Mouse (Mus musculus): ENCODE results near the gene Syt15.

Gene Syt15

DNA sequence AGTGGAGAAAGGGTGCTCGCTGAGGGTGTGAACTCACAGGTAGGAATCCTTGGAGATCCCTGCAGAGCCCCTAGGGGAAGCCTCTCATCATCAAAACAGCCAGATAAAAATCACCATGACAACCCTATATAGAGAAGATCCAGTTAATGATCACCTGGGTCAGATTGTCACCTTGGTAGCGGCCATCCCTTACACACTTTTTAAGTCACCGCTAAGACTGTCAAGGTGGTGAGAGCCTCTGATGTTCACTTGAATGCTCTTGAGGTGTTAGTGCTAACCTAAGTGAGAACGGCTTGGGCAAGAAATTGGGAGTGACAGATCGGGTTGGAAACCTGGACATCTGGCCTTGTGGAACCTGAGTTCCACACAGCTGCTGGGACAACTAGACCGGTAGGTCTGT lies at the start of gene Syt15:
Gene Syt15, plus strand, starts transcription at position 301 of the 400 bp plus-strand sequence.
- in situ Hi-C loops (cut with MboI, MseI): no loop called here

DNA sequence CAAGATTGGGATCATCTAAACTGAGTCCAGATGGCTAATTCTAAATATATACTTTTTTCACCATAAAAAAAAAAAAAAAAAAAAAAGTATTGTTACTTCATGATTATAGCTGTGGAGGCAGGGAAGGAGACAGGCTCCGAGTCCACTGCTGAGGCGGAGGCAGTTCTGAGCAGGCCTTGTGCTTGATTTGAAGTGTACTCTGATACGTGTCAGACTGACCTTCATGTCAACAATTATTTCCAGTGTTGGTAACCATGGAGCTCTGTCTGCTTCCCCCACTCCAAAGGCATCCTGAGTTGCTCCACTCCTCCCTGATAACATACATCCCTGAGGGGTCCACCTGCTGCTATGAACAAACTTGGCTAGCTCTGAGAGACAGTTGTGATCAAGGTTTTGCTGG lies 48.3 kb upstream of the Syt15 start:
- in situ Hi-C loops (cut with MboI, MseI): no loop called here

GRCm38 (mm10) chr14:34179351-34179750 lies 40.0 kb upstream of the Syt15 start:
- in situ Hi-C loops (cut with MboI, MseI): no loop called here

DNA sequence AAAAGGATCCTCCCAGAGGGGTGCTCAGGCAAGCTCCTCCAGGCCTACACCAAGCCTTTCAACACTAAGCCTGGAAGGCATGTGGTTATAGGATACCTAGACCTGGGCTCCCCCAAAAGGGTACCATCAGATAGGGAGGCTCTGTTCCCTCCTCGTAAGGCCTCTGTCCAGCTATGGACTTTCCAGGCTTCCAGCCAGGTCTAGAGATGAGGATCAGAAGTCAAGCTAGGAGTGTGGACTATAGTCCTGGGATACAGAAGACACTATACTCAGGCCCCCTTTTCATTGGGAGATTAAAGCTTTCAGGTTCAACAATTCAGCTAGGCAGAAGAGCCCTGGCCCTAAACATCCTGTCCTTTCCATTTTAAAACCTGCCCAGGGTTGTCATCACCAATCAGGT lies 36.3 kb upstream of the Syt15 start:
- in situ Hi-C loops (cut with MboI, MseI): no loop called here

DNA sequence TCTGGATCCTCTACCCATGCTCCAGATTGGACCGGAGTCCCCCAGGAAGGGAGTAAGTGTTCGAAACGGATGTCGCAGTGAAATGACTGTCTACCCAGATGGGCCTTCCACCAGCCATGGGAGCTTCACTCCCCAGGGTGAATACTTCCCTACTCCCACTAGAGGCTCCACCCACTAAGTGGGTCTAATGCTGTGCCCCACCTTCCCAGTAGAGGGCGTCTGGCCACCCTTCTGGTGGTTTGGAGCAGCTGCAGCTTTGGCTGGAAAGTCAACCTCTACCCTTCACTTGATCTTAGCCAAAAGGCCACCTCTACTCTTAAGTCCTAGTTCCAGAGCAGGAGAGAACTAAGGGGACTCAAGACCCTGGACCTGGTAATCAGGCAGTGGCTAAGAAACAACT lies 30.8 kb upstream of the Syt15 start:
- in situ Hi-C loops (cut with MboI, MseI): no loop called here

- in situ Hi-C loops (cut with MboI, MseI): no loop called here
Measured at GRCm38 (mm10) chr14:34190361-34190760, 29.0 kb upstream of the Syt15 start.

GRCm38 (mm10) chr14:34193879-34194278 lies 25.5 kb upstream of the Syt15 start:
- in situ Hi-C loops (cut with MboI, MseI): no loop called here

- in situ Hi-C loops (cut with MboI, MseI): no loop called here
Measured at GRCm38 (mm10) chr14:34195466-34195865, 23.9 kb upstream of the Syt15 start.

DNA sequence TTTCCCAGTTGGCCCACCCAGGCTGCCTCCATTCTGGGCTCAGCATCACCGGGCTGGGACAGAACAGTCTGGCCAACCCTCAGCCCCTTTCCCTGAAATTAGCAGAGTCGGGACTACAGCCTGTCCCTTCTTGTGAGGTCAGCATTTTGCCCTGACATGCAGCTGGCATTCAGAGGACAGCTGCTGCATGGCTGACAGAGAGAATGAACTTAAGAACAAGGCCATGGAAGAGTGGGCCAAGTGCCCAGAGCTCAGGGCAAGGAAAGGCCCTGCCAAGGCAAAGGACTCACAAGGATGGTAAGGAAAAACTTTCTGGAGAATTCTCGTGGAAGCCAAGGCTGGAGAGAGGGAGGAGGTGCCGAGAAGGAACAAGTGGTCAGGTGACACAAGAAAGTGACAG lies 22.7 kb upstream of the Syt15 start:
- in situ Hi-C loops (cut with MboI, MseI): no loop called here

DNA sequence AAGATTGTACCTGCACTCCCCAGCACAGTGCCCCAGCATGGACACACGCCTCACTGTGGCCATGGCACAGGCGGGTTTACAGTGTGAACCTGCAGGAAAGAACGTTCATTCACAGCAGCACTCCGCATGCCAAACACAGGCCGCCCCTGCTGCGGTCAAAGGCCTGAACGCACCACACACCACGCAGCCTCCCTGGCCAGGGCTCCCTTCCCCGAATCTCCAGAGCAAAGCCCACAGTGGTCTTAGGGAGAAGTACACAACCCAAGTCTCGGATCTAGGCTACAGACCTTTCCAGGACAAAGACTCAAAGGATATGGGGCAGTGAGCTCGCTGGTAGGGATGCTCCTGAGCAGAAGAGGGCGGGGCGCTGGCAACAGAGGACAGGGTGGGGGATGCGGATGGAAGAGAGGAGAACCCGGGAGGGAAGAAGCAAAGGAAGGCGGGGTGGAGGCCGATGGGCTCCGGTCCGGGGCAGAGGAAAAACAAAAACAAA lies 18.6 kb upstream of the Syt15 start:
- in situ Hi-C loops (cut with MboI, MseI): no loop called here

GRCm38 (mm10) chr14:34201231-34202035 lies 18.0 kb upstream of the Syt15 start, which contains the start of gene Gprin2:
Gene Gprin2, minus strand, starts transcription at chr14:34201653.
- in situ Hi-C loops (cut with MboI, MseI): no loop called here

- in situ Hi-C loops (cut with MboI, MseI): no loop called here
Measured at GRCm38 (mm10) chr14:34207996-34208395, 11.4 kb upstream of the Syt15 start.

GRCm38 (mm10) chr14:34208651-34209050 lies 10.7 kb upstream of the Syt15 start:
- in situ Hi-C loops (cut with MboI, MseI): no loop called here

DNA sequence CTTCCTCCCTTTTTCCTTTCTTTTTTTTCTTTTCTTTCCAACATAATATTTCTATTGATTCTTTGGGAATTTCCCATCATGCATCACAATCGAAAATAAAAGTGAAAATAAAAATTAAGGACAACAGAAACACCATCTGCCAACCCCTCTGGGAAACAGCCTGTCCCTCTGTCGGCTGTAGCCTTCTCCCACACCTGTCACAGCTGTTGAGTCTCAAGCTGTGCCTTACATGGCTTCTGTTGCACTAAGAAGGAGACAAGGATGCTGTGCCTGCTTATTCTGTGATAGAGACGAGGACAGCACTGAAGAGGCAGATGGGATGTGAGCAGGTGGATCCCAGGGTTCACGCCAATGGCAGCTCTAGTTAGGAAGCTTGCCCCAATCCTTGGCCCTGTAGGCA lies 10.3 kb upstream of the Syt15 start:
- in situ Hi-C loops (cut with MboI, MseI): no loop called here

DNA sequence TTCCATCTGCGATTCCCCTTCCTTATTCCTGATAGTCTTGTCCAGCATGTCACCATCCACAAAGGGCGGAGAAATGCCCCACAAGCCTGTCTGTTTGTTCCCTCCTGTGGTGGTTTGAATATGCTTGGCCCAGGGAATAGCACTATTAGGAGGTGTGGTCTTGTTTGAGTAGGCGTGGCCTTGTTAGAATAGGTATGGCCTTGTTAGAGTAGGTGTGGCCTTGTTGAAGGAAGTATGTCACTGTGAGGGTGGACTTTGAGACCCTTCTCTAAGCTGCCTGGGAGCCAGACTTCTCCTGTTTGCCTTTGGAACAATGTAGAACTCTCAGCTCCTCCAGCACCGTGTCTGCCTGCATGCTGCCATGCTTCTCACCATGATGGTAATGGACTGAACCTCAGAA lies 9.5 kb upstream of the Syt15 start:
- in situ Hi-C loops (cut with MboI, MseI): no loop called here

GRCm38 (mm10) chr14:34215451-34216127 lies 3.8 kb upstream of the Syt15 start:
- in situ Hi-C loops (cut with MboI, MseI): no loop called here

GRCm38 (mm10) chr14:34219786-34220198 lies 397 bp downstream of the Syt15 start:
- in situ Hi-C loops (cut with MboI, MseI): no loop called here

DNA sequence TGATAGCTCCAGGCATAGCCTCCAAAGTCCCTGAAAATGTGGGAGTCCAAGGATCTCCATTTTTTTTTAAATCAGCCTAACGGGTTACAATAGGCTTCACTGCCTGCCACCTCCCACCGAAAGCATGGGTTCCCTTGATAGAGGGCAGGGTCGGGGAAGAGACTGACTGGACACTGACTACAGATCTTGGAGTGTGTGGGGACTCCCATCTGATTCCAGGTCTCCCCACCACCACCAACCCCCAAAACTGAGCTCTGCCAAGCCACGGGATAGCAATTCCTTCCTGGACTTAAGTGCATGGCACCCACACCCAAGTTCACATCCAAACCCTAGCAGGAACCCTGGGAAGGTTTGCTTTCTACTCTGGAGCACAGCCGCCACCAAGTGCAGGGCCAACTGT lies 1.0 kb downstream of the Syt15 start:
- in situ Hi-C loops (cut with MboI, MseI): no loop called here

GRCm38 (mm10) chr14:34221416-34222077 lies 2.2 kb downstream of the Syt15 start:
- in situ Hi-C loops (cut with MboI, MseI): no loop called here

DNA sequence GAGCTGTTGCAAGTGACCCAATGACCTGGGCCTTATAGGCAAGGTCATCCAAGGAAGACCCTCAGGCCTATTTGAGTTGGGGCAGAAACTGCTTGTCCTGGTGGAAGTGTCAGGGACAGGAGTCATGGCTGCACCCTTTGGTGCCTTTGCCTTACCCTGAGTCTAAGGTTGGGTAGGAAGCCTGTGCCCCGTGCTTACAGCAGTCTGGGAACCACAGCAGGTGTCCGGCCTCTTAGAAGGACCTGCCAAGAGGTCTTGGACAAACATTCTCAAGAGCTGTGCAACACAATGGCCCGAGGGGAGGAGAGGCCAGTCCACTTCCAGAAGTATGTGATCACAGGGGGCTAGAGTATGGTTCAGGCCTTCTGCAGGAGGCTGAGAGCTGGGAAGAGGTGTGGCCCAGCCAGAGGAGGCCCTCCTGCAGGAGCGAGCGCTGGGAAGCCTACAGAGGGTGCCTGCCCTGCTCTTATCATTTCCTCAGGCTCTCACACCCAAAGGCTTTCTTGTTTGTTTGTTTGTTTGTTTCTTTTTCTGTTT lies 4.0 kb downstream of the Syt15 start:
- in situ Hi-C loops (cut with MboI, MseI): no loop called here

DNA sequence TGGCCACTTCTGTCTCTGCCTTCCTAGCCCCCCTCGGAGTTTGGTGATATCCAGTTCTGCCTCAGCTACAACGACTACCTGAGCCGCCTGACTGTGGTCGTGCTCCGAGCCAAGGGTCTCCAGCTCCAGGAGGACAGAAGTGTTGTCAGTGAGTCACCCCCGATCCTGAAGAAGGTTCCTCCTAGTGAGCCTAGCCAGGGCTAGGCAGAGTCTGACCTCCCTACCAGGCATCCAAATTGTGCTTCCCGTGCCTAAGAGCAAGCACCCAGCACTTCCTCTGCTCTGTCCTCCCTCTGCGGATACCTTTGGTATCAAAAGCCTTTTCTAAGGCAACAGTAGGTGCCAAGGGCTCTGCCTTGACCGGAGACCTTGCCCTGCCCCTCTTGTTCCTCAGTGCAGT lies 6.6 kb downstream of the Syt15 start:
- in situ Hi-C loops (cut with MboI, MseI): no loop called here

- in situ Hi-C loops (cut with MboI, MseI): no loop called here
Measured at GRCm38 (mm10) chr14:34226566-34226965, 7.2 kb downstream of the Syt15 start.

All from regulatory T cell (primary cell).